Mouse (Mus musculus) cortical plate, adult 2 months (tissue): ENCODE measurements around the gene Ppp2r2c.

Experiments used
- CTCF ChIP-seq: fragments of 200-500 bp; IDR thresholded peaks from 2 replicates; pipeline ENCODE4 v1.5.1; 2011; ENCODE audit warnings: mild to moderate bottlenecking, control low read depth, low read length; ENCODE audit not compliant: insufficient read depth; ENCODE audit errors: extremely low read depth
- POLR2A ChIP-seq: fragments of 200-500 bp; IDR thresholded peaks from 2 replicates; pipeline ENCODE4 v1.6.1; 2011; ENCODE audit warnings: mild to moderate bottlenecking, low read length, control low read depth; ENCODE audit not compliant: insufficient read depth; ENCODE audit errors: extremely low read depth

DNA sequence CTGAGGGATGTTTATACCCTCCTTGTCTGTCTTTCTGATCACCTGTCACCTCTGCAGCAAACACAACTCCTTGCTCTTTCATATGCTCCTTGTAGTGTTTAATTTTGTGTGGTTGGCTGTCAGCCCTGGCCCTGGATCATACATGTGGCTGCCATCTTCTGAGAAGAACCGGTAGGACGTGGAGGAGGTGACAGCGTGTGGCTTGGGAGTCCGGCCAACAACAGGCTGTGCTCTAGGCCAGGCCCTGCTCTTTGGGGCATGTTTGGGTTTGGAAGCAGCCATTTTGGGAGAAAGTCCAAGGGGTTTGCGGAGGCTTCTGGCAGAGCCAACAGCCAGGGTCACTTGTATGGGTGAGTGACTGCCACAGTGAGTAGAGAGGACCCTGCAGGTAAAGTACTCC, 12.3 kb downstream of the Ppp2r2c start:
- TF ChIP-seq CTCF (no peak), POLR2A (no peak)
